Mouse (Mus musculus): ENCODE data around the gene Bhlhe40. TPM values are rescaled to one million over a fixed set of nuclear protein-coding genes. Genes with fewer than 3 reads are reported as not detected.

Bhlhe40 gene
- total and polyA plus RNA-seq, 3 experiments: 15.9 to 21.6 TPM; not detected in 1

- Histone ChIP-seq H3K27ac (ENCODE audit: control insufficient read depth, low read depth, low read length) (no peak overlapping the region), H3K27me3 (ENCODE audit: control insufficient read depth in 1 of 2, insufficient read depth in 2 of 2, low read length in 2 of 2) (peaks cover 1 to 2% of the 10 kb centered on the region in 2 experiments; a peak in 2 of 4 replicates), H3K79me2 (ENCODE audit: control insufficient read depth, insufficient read depth, low read length, poor library complexity) (no peaks in the 10 kb centered on the region), H3K36me3 (ENCODE audit: control insufficient read depth in 1 of 2, insufficient read depth in 2 of 2, low read length in 2 of 2) (no peaks in the 10 kb centered on the region), H3K4me3 (ENCODE audit: control insufficient read depth in 1 of 2, insufficient read depth in 1 of 2, low read depth in 2 of 2, low read length in 2 of 2) (no peak overlapping the region), H3K9ac (ENCODE audit: control insufficient read depth, low read depth, low read length, poor library complexity, severe bottlenecking) (no peak overlapping the region), H3K4me1 (ENCODE audit: control insufficient read depth in 1 of 2, insufficient read depth in 2 of 2, low read length in 2 of 2) (peaks cover 0 to 4% of the 10 kb centered on the region in 2 experiments; a peak in 1 of 4 replicates), H3K9me3 (replicated peaks; ENCODE audit: insufficient read depth, low read length) (no peaks in the 10 kb centered on the region)
- DNase-seq (ENCODE audit: low read depth, low spot score): no peak
- TF ChIP-seq CTCF (IDR thresholded peaks at IDR 0.05 in 2 of 3, conservative IDR thresholded peaks at IDR 0.05 in 1 of 3; ENCODE audit: control insufficient read depth in 1 of 3, insufficient read depth in 1 of 3, low read depth in 2 of 3, low read length in 3 of 3, poor library complexity in 1 of 3, severe bottlenecking in 1 of 3): no peak
- TF ChIP-seq ETS1 (IDR thresholded peaks at IDR 0.05; ENCODE audit: low read depth, low read length): no peak
- no peak for TF ChIP-seq ZKSCAN1 (IDR thresholded peaks at IDR 0.05; ENCODE audit: low read depth, low read length)
- no peak for TF ChIP-seq MXI1 (IDR thresholded peaks at IDR 0.05; ENCODE audit: low read depth, low read length)
- no peak for TF ChIP-seq MAFK (IDR thresholded peaks at IDR 0.05; ENCODE audit: borderline replicate concordance, low read depth, low read length)
- TF ChIP-seq RCOR1 (IDR thresholded peaks at IDR 0.05; ENCODE audit: low read depth, low read length): no peak
- TF ChIP-seq POLR2AphosphoS5 (IDR thresholded peaks at IDR 0.05; ENCODE audit: borderline replicate concordance, low read depth, low read length): no peak
Observed at GRCm38 (mm10) chr6:108713175-108713974, 52.9 kb downstream of the Bhlhe40 start.

Other genes starting within 250 kb of the Bhlhe40 start
- gene Arl8b, start 122.5 kb downstream of the Bhlhe40 start, total RNA-seq (2012; rRNA removed): 37.7 and 45.2 TPM in 2 replicates
- gene Arl8b, start 122.5 kb downstream of the Bhlhe40 start, polyA plus RNA-seq (2012; ENCODE audit: insufficient read depth in 1 of 2, insufficient read length in 2 of 2, low read depth in 1 of 2, low replicate concordance in 2 of 2, missing spikeins in 1 of 2): 100 to 1,000 TPM in 1 of 2 experiments, 10 to 100 TPM in 1; 75.2 to 120 TPM
- gene Edem1, start 168.0 kb downstream of the Bhlhe40 start, total RNA-seq (2012; rRNA removed): 10.8 and 11.1 TPM in 2 replicates
- 10 to 100 TPM in 1 of 2 experiments, not detected in 1; 17.9 TPM for gene Edem1, start 168.0 kb downstream of the Bhlhe40 start, polyA plus RNA-seq (2012; ENCODE audit: insufficient read depth in 1 of 2, insufficient read length in 2 of 2, low read depth in 1 of 2, low replicate concordance in 2 of 2, missing spikeins in 1 of 2)